Mouse (Mus musculus) brain, embryonic 14.5 days (tissue): ENCODE data around the gene Cpe. TPM values are rescaled to one million over a fixed set of nuclear protein-coding genes. Genes with fewer than 3 reads are reported as not detected.

Experiments used
- DNase-seq: peaks from one replicate; pipeline ENCODE4 v3.0.0-alpha.2; 2011; ENCODE audit warnings: low read depth
- CTCF ChIP-seq: fragments of 200-500 bp; IDR thresholded peaks from 2 replicates; pipeline ENCODE4 v1.5.1; 2012; ENCODE audit warnings: inconsistent platforms, mild to moderate bottlenecking, moderate library complexity, borderline replicate concordance; ENCODE audit not compliant: insufficient read depth, insufficient read length; ENCODE audit errors: extremely low read depth
- POLR2A ChIP-seq: fragments of 200-500 bp; IDR thresholded peaks from 2 replicates; pipeline ENCODE4 v1.6.1; 2012; ENCODE audit warnings: mild to moderate bottlenecking, inconsistent platforms, borderline replicate concordance; ENCODE audit not compliant: poor library complexity, insufficient read depth, insufficient read length, severe bottlenecking; ENCODE audit errors: extremely low read depth
- polyA plus RNA-seq: library from polyadenylated mRNA; depleted of rRNA; stranded (reverse); fragments of >200 nt; gene quantifications from 2 replicates; pipeline ENCODE4 v1.2.3, GENCODE M21; 2012; rRNA removed

Gene Cpe
- 200 and 339 TPM in 2 replicates for polyA plus RNA-seq

DNA sequence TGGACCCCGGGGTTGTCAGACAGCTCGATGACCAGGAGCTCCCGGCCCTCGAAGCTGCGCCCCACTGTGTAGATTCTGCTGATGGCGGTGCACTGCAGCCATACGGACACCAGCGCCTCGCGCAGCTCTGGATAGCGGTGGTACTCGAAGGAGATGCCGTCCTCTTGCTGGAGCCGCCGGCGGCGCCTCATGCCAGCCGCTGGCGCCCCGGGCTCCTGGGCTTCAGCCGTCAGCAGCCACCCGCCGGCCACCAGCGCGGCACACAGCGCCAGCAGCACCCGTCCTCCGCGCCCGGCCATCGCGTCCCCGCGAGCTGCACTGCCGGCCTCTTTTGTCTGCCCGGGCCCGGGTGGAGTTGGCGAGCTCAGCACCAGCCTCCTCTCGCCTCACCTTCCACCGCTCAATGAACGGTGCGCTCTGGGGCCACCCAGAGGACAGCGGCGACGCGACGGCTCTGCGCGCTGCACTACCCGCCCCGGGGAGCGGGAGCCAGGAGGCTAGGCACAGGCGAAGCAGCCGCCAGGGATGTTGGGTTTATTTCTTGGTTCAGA is at the start of gene Cpe:
TSS of gene Cpe (minus strand) at position 404 of the 551 bp plus-strand sequence.
- DNase-seq: peak; percentile 95

DNA sequence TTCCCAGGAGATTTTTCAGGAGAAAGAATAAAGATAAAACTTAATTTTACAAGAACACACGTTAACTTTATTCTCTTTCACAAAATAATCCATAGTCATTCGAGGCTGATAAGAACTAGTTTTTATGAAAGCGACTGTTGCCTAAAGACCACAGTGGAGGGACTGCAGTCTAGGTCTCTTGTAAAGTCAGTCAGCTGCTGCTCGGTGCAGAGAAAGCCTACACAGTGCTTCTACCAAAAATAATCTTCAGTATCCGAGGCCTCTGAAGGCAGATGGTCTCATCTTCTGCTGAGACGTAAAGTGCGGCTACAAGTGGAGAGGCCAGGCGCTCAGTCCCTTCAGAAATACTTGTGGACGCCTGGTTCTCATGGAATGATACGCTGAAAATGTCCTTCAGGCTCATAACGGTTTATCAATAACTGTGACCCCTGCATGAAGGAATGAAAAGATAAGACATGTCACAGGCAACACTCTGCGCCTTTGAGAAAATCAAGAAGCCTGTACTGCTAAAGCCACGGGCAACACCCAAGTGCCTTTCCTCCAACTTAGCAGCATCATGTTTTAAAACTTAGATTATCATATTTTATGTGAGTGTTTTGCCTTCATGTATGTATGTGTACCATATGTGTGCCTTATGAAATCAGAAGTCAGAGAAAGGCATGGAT is 47.8 kb upstream of the Cpe start:
- DNase-seq: no peak
- TF ChIP-seq CTCF (no peak), POLR2A (no peak)

More for the DNA sequence above, at the start of gene Cpe:
- TF ChIP-seq CTCF: peak; percentile 66; the same call in 1 of the 2 replicates
- TF ChIP-seq POLR2A: peak; percentile 96

- DNase-seq: peak; percentile 84
- no peak for TF ChIP-seq CTCF
- no peak for TF ChIP-seq POLR2A
Measured at GRCm38 (mm10) chr8:64738916-64739315, 46.1 kb upstream of the Cpe start.

- no peak for TF ChIP-seq POLR2A
- no peak for TF ChIP-seq CTCF
- DNase-seq: no peak
Measured at GRCm38 (mm10) chr8:64736767-64737323, 44.0 kb upstream of the Cpe start.

DNA sequence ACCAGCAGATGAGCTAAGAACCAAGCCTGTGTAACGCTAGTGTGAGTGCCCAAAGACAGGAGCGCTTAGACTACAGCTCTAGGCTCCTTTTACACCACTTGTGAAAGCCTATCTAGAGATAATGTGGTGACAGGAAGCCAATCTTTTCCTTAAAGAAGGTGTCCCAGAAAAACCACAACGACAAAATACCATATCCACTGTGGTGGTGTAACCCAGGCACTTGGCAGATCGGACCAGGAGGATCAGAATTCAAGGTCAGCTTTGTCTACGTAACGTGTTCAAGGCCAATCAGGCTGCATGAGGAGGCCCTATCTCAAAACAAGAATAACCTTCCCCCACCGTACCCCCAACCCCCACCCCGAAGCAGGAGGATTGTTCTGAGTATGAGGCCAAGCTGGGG is 42.3 kb upstream of the Cpe start:
- TF ChIP-seq CTCF: no peak
- TF ChIP-seq POLR2A: no peak
- DNase-seq: no peak

- TF ChIP-seq CTCF (no peak), POLR2A (peak; percentile 60; the same call in 1 of the 2 replicates)
- peak; percentile 100 for DNase-seq
Measured at GRCm38 (mm10) chr8:64733271-64733943, 40.6 kb upstream of the Cpe start, which contains the start of gene Msmo1. Msmo1 (minus strand) TSS chr8:64733792.

GRCm38 (mm10) chr8:64732596-64732995 is 39.7 kb upstream of the Cpe start:
- DNase-seq: peak; percentile 10
- TF ChIP-seq CTCF (no peak), POLR2A (no peak)

DNA sequence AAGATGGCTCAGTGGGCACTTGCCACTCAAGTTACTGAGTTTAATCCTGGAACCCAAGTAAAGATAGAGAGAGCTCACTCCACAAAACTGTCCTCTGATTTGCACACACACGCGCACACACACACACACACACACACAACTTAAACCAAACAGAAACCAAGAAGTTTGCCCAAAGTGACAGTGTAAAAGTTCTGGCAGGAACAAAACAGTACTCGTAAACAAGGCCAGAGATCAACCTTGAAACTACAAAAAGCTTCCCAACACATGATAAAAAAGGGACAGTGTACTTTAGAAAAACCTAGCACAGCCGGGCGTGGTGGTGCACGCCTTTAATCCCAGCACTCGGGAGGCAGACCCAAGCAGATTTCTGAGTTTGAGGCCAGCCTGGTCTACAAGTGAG is 35.3 kb upstream of the Cpe start:
- DNase-seq: no peak
- TF ChIP-seq CTCF: no peak
- no peak for TF ChIP-seq POLR2A

DNA sequence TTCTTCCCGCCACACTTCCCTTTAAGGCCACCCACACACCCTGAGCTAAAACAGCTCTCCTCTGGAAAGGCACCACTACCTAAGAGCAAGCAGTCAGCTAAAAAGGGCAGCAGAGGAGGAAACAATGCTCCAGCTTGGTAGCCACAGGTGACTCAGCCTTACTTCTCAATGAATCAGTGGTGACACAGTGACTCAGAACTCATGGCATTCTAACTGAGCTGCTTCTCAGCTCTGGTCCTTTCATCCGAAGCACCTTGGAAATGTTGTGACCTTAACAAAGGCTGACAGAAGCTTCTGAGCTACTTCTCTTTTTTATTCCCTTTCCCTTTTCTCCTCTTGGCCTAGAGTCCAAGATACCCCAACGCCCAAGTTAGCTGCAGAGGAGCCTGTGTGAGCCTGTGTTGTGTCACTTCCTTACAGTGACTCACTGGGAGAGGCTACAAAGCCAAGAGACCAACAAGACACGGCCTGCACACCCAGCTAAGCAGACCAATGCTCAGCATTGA is 33.4 kb upstream of the Cpe start:
- TF ChIP-seq CTCF: no peak
- no peak for TF ChIP-seq POLR2A
- no peak for DNase-seq

- DNase-seq: no peak
Measured at GRCm38 (mm10) chr8:64723206-64723605, 30.4 kb upstream of the Cpe start.

GRCm38 (mm10) chr8:64717868-64718267 is 25.0 kb upstream of the Cpe start:
- TF ChIP-seq POLR2A (no peak), CTCF (no peak; the same call in 1 of the 2 replicates)

More at GRCm38 (mm10) chr8:64723206-64723605, 30.4 kb upstream of the Cpe start:
- no peak for TF ChIP-seq CTCF
- TF ChIP-seq POLR2A: no peak

More at GRCm38 (mm10) chr8:64717868-64718267, 25.0 kb upstream of the Cpe start:
- DNase-seq: no peak
